Mouse (Mus musculus) liver, postnatal 0 days (tissue): ENCODE results near the gene Slc22a13.

Experiments
- CTCF ChIP-seq: sonication (generic); IDR thresholded peaks from 2 replicates; pipeline ENCODE4 v1.5.1; 2016; ENCODE audit warnings: antibody characterized with exemption, low read depth
- EP300 ChIP-seq: IDR thresholded peaks from 2 replicates; pipeline ENCODE4 v1.6.1; 2016; ENCODE audit warnings: antibody characterized with exemption, low read depth, mild to moderate bottlenecking

GRCm38 (mm10) chr9:119155416-119155815, 53.5 kb downstream of the Slc22a13 start:
- TF ChIP-seq CTCF = no peak
- no peak; the same call in 1 of the 2 replicates for TF ChIP-seq EP300
